Mouse (Mus musculus): ENCODE data around the gene Prm3. TPM values are rescaled to one million over a fixed set of nuclear protein-coding genes. Genes with fewer than 3 reads are reported as not detected.

Prm3 gene
- polyA plus RNA-seq, 1 experiment, result not detected

- TF ChIP-seq CTCF (IDR thresholded peaks at IDR 0.05; ENCODE audit: low read depth, low read length), result no peak
- TF ChIP-seq POLR2A (IDR thresholded peaks at IDR 0.05; ENCODE audit: borderline replicate concordance, low read depth, low read length), result no peak
- Histone ChIP-seq H3K4me1 (ENCODE audit: control insufficient read depth, insufficient read depth, low read length) (no peaks in the 10 kb centered on the region), H3K27ac (ENCODE audit: insufficient read depth, low read depth, low read length) (no peak overlapping the region), H3K4me3 (ENCODE audit: insufficient read depth, low read length) (no peak overlapping the region)
Measured at GRCm38 (mm10) chr16:10827269-10827668, 36.6 kb upstream of the Prm3 start.

DNA sequence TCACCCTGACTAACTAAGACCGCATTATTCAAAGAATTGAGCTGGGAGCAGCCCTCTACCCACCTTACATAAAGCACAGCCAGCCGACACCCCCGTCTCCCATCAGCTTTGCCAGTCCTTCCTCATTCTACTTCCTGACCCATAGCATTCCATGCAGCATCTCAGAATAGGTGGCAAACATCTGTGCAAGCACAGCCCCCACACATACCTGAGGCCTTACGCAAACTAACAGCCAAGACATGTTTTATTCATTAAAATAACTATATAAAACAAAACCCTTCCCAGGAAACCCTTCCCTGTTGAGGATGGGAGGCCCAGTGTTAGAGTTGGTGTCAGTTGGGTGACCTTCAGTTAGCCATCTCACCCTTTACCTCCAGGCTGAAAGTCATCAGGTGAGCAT lies 35.1 kb upstream of the Prm3 start:
- H3K27ac ChIP-seq (ENCODE audit: insufficient read depth, low read depth, low read length), result no peak overlapping the region
- TF ChIP-seq CTCF (IDR thresholded peaks at IDR 0.05; ENCODE audit: low read depth, low read length), result no peak
- no peak for TF ChIP-seq POLR2A (IDR thresholded peaks at IDR 0.05; ENCODE audit: borderline replicate concordance, low read depth, low read length)
- H3K4me1 ChIP-seq (ENCODE audit: control insufficient read depth, insufficient read depth, low read length), result no peaks in the 10 kb centered on the region
- H3K4me3 ChIP-seq (ENCODE audit: insufficient read depth, low read length), result no peak overlapping the region

DNA sequence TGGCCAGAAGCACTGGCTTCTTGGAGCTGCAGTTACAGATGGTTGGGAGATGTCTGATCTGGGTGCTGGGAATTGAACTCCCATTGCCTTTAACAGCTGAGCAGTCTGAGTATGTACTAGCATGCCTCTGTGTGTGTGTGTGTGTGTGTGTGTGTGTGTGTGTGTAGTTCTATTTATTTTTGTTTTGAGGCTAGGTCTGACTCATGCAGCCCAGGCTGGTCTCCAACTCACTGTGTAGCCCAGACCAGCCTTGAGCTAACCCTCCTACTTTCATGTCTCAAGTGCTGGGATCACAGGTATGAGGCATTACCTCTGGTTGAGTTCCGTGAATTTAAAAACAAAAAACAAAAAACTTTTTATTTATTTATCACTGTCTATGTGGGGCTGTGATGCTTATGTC lies 33.8 kb upstream of the Prm3 start:
- no peak for TF ChIP-seq CTCF (IDR thresholded peaks at IDR 0.05; ENCODE audit: low read depth, low read length)
- TF ChIP-seq POLR2A (IDR thresholded peaks at IDR 0.05; ENCODE audit: borderline replicate concordance, low read depth, low read length), result no peak
- Histone ChIP-seq H3K4me1 (ENCODE audit: control insufficient read depth, insufficient read depth, low read length) (no peaks in the 10 kb centered on the region), H3K4me3 (ENCODE audit: insufficient read depth, low read length) (no peak overlapping the region), H3K27ac (ENCODE audit: insufficient read depth, low read depth, low read length) (no peak overlapping the region)

GRCm38 (mm10) chr16:10821387-10821786 lies 30.7 kb upstream of the Prm3 start:
- Histone ChIP-seq H3K27ac (ENCODE audit: insufficient read depth, low read depth, low read length) (no peak overlapping the region), H3K4me3 (ENCODE audit: insufficient read depth, low read length) (no peak overlapping the region), H3K4me1 (ENCODE audit: control insufficient read depth, insufficient read depth, low read length) (no peaks in the 10 kb centered on the region)
- no peak for TF ChIP-seq POLR2A (IDR thresholded peaks at IDR 0.05; ENCODE audit: borderline replicate concordance, low read depth, low read length)
- TF ChIP-seq CTCF (IDR thresholded peaks at IDR 0.05; ENCODE audit: low read depth, low read length), result no peak

- no peak overlapping the region for H3K4me3 ChIP-seq (ENCODE audit: insufficient read depth, low read length)
- H3K4me1 ChIP-seq (ENCODE audit: control insufficient read depth, insufficient read depth, low read length), result no peaks in the 10 kb centered on the region
- no peak overlapping the region for H3K27ac ChIP-seq (ENCODE audit: insufficient read depth, low read depth, low read length)
- TF ChIP-seq CTCF (IDR thresholded peaks at IDR 0.05; ENCODE audit: low read depth, low read length) (no peak), POLR2A (IDR thresholded peaks at IDR 0.05; ENCODE audit: borderline replicate concordance, low read depth, low read length) (no peak)
Measured at GRCm38 (mm10) chr16:10819966-10820365, 29.3 kb upstream of the Prm3 start.

DNA sequence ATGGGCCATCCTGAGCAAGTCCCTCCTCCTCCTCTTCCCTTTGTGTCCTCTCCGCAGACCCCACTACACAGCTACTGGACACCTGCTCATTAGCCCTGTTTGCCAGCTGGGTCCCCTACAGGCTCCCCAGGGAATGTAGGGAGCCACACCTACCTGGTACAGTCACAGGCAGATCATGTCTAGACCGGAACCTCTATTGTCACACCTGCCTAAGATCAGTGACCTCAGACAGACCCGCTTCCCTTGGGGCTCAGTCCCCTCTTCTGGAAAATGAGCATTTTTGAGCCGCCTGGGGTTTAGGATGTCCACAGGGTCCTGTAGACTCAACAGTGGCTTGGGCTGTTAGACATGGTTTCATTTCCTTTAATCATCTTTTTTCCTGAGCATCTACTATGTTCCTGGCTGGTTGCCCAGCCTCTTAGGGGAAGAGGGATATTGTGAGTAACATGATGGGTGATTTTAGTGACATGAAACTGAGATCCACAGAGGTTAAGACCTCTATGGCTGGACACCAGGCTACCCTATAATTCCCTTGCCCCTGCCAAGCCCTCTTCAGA lies 27.9 kb upstream of the Prm3 start:
- no peaks in the 10 kb centered on the region for H3K4me1 ChIP-seq (ENCODE audit: control insufficient read depth, insufficient read depth, low read length)
- TF ChIP-seq POLR2A (IDR thresholded peaks at IDR 0.05; ENCODE audit: borderline replicate concordance, low read depth, low read length) (no peak), CTCF (IDR thresholded peaks at IDR 0.05; ENCODE audit: low read depth, low read length) (no peak)
- no peak overlapping the region for H3K27ac ChIP-seq (ENCODE audit: insufficient read depth, low read depth, low read length)
- no peak overlapping the region for H3K4me3 ChIP-seq (ENCODE audit: insufficient read depth, low read length)

DNA sequence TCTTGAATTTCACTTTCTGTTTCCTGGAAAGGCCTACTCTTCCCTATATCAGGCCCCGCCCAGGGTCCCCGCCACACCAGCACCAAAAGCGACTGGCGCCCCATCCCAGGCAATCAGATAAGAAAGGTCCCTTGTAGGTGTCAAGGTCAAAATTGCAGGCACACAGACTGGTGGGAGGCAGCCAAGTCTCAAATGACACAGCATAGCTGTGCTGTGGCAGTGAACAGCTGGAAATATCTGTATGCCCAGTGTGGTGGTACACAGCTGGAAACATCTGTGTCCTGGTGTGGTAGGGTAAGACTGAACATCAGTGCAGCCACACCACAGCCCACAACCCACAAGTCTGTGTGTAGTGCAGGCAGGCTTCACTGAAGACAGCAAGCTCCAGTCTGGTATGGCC lies 24.1 kb upstream of the Prm3 start:
- no peak for TF ChIP-seq CTCF (IDR thresholded peaks at IDR 0.05; ENCODE audit: low read depth, low read length)
- TF ChIP-seq POLR2A (IDR thresholded peaks at IDR 0.05; ENCODE audit: borderline replicate concordance, low read depth, low read length), result no peak
- H3K4me3 ChIP-seq (ENCODE audit: insufficient read depth, low read length), result no peak overlapping the region
- no peak overlapping the region for H3K27ac ChIP-seq (ENCODE audit: insufficient read depth, low read depth, low read length)
- H3K4me1 ChIP-seq (ENCODE audit: control insufficient read depth, insufficient read depth, low read length), result no peaks in the 10 kb centered on the region

GRCm38 (mm10) chr16:10813726-10814125 lies 23.0 kb upstream of the Prm3 start:
- TF ChIP-seq CTCF (IDR thresholded peaks at IDR 0.05; ENCODE audit: low read depth, low read length) (no peak), POLR2A (IDR thresholded peaks at IDR 0.05; ENCODE audit: borderline replicate concordance, low read depth, low read length) (no peak)
- Histone ChIP-seq H3K4me3 (ENCODE audit: insufficient read depth, low read length) (no peak overlapping the region), H3K4me1 (ENCODE audit: control insufficient read depth, insufficient read depth, low read length) (no peaks in the 10 kb centered on the region), H3K27ac (ENCODE audit: insufficient read depth, low read depth, low read length) (no peak overlapping the region)

GRCm38 (mm10) chr16:10812865-10813371 lies 22.2 kb upstream of the Prm3 start, which contains the start of gene Gm11172:
Gene Gm11172, plus strand, starts transcription at chr16:10812915.
- TF ChIP-seq CTCF (IDR thresholded peaks at IDR 0.05; ENCODE audit: low read depth, low read length), result no peak
- TF ChIP-seq POLR2A (IDR thresholded peaks at IDR 0.05; ENCODE audit: borderline replicate concordance, low read depth, low read length), result no peak
- Histone ChIP-seq H3K4me3 (ENCODE audit: insufficient read depth, low read length) (no peak within 1 kb of the TSS), H3K27ac (ENCODE audit: insufficient read depth, low read depth, low read length) (no peak within 1 kb of the TSS), H3K4me1 (ENCODE audit: control insufficient read depth, insufficient read depth, low read length) (no peaks in the 10 kb centered on the region)

- no peak overlapping the region for H3K4me3 ChIP-seq (ENCODE audit: insufficient read depth, low read length)
- H3K27ac ChIP-seq (ENCODE audit: insufficient read depth, low read depth, low read length), result no peak overlapping the region
- H3K4me1 ChIP-seq (ENCODE audit: control insufficient read depth, insufficient read depth, low read length), result no peaks in the 10 kb centered on the region
- TF ChIP-seq POLR2A (IDR thresholded peaks at IDR 0.05; ENCODE audit: borderline replicate concordance, low read depth, low read length) (no peak), CTCF (IDR thresholded peaks at IDR 0.05; ENCODE audit: low read depth, low read length) (no peak)
Measured at GRCm38 (mm10) chr16:10810376-10810775, 19.7 kb upstream of the Prm3 start.
